Comparison of ENCODE assay signal across 25 mouse cellular contexts in the genomic region with DNA sequence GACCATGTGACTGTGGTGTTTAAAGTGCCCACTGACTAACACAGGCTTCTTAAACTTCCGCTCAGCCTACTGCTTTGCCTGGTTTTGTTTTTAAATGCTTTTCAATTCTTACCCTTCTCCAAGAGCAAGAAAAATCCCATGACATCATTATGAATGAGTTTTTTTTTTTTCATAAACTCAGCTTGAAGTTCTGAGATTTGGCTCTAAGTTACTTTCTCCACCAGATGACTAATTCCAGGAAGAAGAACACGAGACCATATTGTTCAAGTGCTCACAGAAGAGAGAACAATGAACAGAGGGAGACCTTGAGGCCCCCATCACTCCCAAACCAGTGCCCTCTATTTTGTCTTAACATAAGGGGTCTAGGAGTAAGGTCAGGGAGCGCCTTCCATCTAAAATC. TPM values are rescaled to one million over a fixed set of nuclear protein-coding genes. Genes with fewer than 3 reads are reported as not detected.
DNase-seq lines count a peak whose midpoint lies in the region; ATAC-seq and TF ChIP-seq lines count a peak whose summit lies in the region.
"Had no signal": no experiment of that assay in that cellular context is flagged by ENCODE, and none has a peak within 500 bp of the region (broad histone marks: within the 10 kb centered on the region; RNA-seq: fewer than 3 reads in every experiment).

No protein-coding gene starts in this region.

- peaks cover 4 to 9% of the 10 kb centered on the region in 2 experiments; a peak in 2 of 4 replicates for H3K4me1 ChIP-seq in CH12.LX (ENCODE audit: control insufficient read depth in 1 of 2, insufficient read depth in 2 of 2)
- peaks cover 13% of the 10 kb centered on the region for H3K4me1 ChIP-seq in bone marrow macrophage, adult 2 months (ENCODE audit: control insufficient read depth, insufficient read depth, low read length)
- H3K4me1 ChIP-seq: embryonic facial prominence, embryonic 10.5 days; embryonic facial prominence, embryonic 12.5 days; forebrain, embryonic 12.5 days had no signal

- H3K4me3 ChIP-seq in CH12.LX (replicated peaks in 1 of 3; ENCODE audit: low read depth in 2 of 3, low read length in 2 of 3, poor library complexity in 1 of 3) = no peak overlapping the region
- no peak overlapping the region for H3K4me3 ChIP-seq in bone marrow macrophage, adult 2 months (ENCODE audit: insufficient read depth, low read length)
- H3K4me3 ChIP-seq: embryonic facial prominence, embryonic 10.5 days; embryonic facial prominence, embryonic 12.5 days; forebrain, embryonic 10.5 days; forebrain, embryonic 12.5 days had no signal

- dilution Hi-C loops in CH12.LX (cut with MboI; ENCODE audit: extremely low pct_ligation_motif_present, extremely low pct_unique_long_range_greater_than_20kb, low sequenced_read_pairs) = no loop called here

- no peak for TF ChIP-seq CTCF in CH12.LX (conservative IDR thresholded peaks at IDR 0.05 in 1 of 2, IDR thresholded peaks at IDR 0.05 in 1 of 2; ENCODE audit: low read depth in 2 of 2, low read length in 2 of 2)
- TF ChIP-seq CTCF in bone marrow macrophage, adult 2 months (IDR thresholded peaks at IDR 0.05; ENCODE audit: low read depth, low read length) = no peak

- peak; percentile 25 for DNase-seq in 3T3-L1 (ENCODE audit: low read depth, low spot score)
- peak; percentile 15 for DNase-seq in CH12.LX (ENCODE audit: extremely low read depth)
- no peak for DNase-seq in cerebellum, adult 9-11 months
- no peak for DNase-seq in layer of hippocampus, postnatal 25 days (ENCODE audit: extremely low spot score in 1 of 2, low spot score in 1 of 2)
- DNase-seq: adrenal gland, adult 8-10 months; adrenal gland, postnatal 14 days; adrenal gland, postnatal 36 days; B cell, adult 2 months; cerebellum, adult 11 months; cerebellum, adult 18-20 months; cerebellum, adult 8-10 months; cerebellum, postnatal 10 days; cerebellum, postnatal 25 days had no signal

- no peak overlapping the region for H3K27ac ChIP-seq in CH12.LX (ENCODE audit: insufficient read depth, low read depth)
- peak overlapping the region; percentile 49 for H3K27ac ChIP-seq in bone marrow macrophage, adult 2 months (ENCODE audit: insufficient read depth, low read depth, low read length)
- H3K27ac ChIP-seq: embryonic facial prominence, embryonic 10.5 days; embryonic facial prominence, embryonic 12.5 days; forebrain, embryonic 10.5 days; forebrain, embryonic 12.5 days had no signal

- H3K79me2 ChIP-seq in CH12.LX (replicated peaks; ENCODE audit: control insufficient read depth, extremely low read depth, insufficient read depth, poor library complexity, severe bottlenecking) = no peaks in the 10 kb centered on the region

- H3K36me3 ChIP-seq in CH12.LX (replicated peaks in 1 of 2; ENCODE audit: control insufficient read depth in 1 of 2, insufficient read depth in 1 of 2, low read length in 1 of 2) = peaks cover 17 to 63% of the 10 kb centered on the region in 2 experiments
- H3K36me3 ChIP-seq: embryonic facial prominence, embryonic 10.5 days; embryonic facial prominence, embryonic 12.5 days; forebrain, embryonic 10.5 days had no signal

- H3K9me3 ChIP-seq in CH12.LX (replicated peaks; ENCODE audit: low read length) = no peaks in the 10 kb centered on the region
- H3K9me3 ChIP-seq: embryonic facial prominence, embryonic 10.5 days; embryonic facial prominence, embryonic 12.5 days; forebrain, embryonic 12.5 days had no signal

- no peak for TF ChIP-seq RAD21 in CH12.LX (IDR thresholded peaks at IDR 0.05; ENCODE audit: low read depth, low read length)

- H3K9ac ChIP-seq in CH12.LX (ENCODE audit: insufficient read depth, low read depth) = no peak overlapping the region
- H3K9ac ChIP-seq: embryonic facial prominence, embryonic 12.5 days; forebrain, embryonic 12.5 days had no signal

- no peaks in the 10 kb centered on the region for H3K27me3 ChIP-seq in CH12.LX (replicated peaks)
- H3K27me3 ChIP-seq: embryonic facial prominence, embryonic 12.5 days; Patski had no signal

- in situ Hi-C loops in CH12.LX (cut with MboI; ENCODE audit: low pct_ligation_motif_present, low pct_unique_long_range_greater_than_20kb, low sequenced_read_pairs) = no loop called here

- TF ChIP-seq POLR2A in CH12.LX (IDR thresholded peaks at IDR 0.05; ENCODE audit: low read depth, low read length) = no peak
- no peak for TF ChIP-seq POLR2A in bone marrow macrophage, adult 2 months (IDR thresholded peaks at IDR 0.05; ENCODE audit: borderline replicate concordance, low read depth, low read length)

- ATAC-seq in megakaryocyte-erythroid progenitor cell, adult 5-6 weeks (replicated peaks; ENCODE audit: low FRiP score, low TSS enrichment, poor library complexity, severe bottlenecking) = no peak
- ATAC-seq: activated CD4-positive, CD25-positive, alpha-beta regulatory T cell, adult 4 months; CD4-positive, CD25-positive, alpha-beta regulatory T cell, adult 4 months; forebrain, embryonic 14.5 days; forebrain, embryonic 16.5 days; Patski had no signal

- no peak overlapping the region for H3K4me2 ChIP-seq in CH12.LX (ENCODE audit: insufficient read depth, low read depth, poor library complexity, severe bottlenecking)
- H3K4me2 ChIP-seq: embryonic facial prominence, embryonic 12.5 days; forebrain, embryonic 12.5 days had no signal

- no peak for TF ChIP-seq EP300 in CH12.LX (IDR thresholded peaks at IDR 0.05; ENCODE audit: low read length)

TF ChIP-seq in CH12.LX, 34 proteins besides CTCF, POLR2A, EP300 and RAD21:
- TF ChIP-seq BHLHE40 (IDR thresholded peaks at IDR 0.05; ENCODE audit: low read depth, low read length) (peak; percentile 84), E2F4 (IDR thresholded peaks at IDR 0.05; ENCODE audit: insufficient replicate concordance, low read depth, low read length) (no peak), GABPA (IDR thresholded peaks at IDR 0.05; ENCODE audit: insufficient replicate concordance, low read depth, low read length) (no peak), ZNF384 (IDR thresholded peaks at IDR 0.05; ENCODE audit: low read depth, low read length) (peak; percentile 83), JUN (IDR thresholded peaks at IDR 0.05; ENCODE audit: insufficient read depth, low read depth, low read length) (0 out of 2 replicates have a peak, but pooled peaks have one; percentile 9), IRF4 (IDR thresholded peaks at IDR 0.05; ENCODE audit: low read depth, low read length) (peak; percentile 39; the same call in 1 of the 2 replicates), ZC3H11A (IDR thresholded peaks at IDR 0.05; ENCODE audit: low read depth, low read length) (no peak), MAFK (IDR thresholded peaks at IDR 0.05; ENCODE audit: insufficient replicate concordance, low read length) (no peak), MAX (IDR thresholded peaks at IDR 0.05; ENCODE audit: low read length) (no peak), MXI1 (IDR thresholded peaks at IDR 0.05; ENCODE audit: low read depth, low read length) (no peak), NELFE (IDR thresholded peaks at IDR 0.05; ENCODE audit: low read depth, low read length) (no peak), JUND (conservative IDR thresholded peaks at IDR 0.05; ENCODE audit: low read depth, low read length) (0 out of 2 replicates have a peak, but pooled peaks have one; percentile 16), ETS1 (conservative IDR thresholded peaks at IDR 0.05; ENCODE audit: low read depth, low read length) (peak; percentile 23; the same call in 1 of the 2 replicates), TBP (conservative IDR thresholded peaks at IDR 0.05; ENCODE audit: low read depth, low read length) (no peak)

RNA-seq across cellular contexts. Expression of gene Shtn1, which starts 39.1 kb away (rescaled TPM):
- 6.4 and 9.1 TPM in 2 replicates for total RNA-seq in CH12.LX (2012; rRNA removed)
- total RNA-seq in CH12.LX (2014; rRNA removed) = 12.1 and 14.2 TPM in 2 replicates
- polyA plus RNA-seq in CH12.LX (2012; ENCODE audit: insufficient read length, low read depth) = 20.9 and 21.7 TPM in 2 replicates
- polyA plus RNA-seq in bone marrow macrophage, adult 2 months (2012; ENCODE audit: insufficient read depth, insufficient read length, missing spikeins) = 79.0 and 83.6 TPM in 2 replicates
- 10 to 100 TPM; 18.7 to 25.4 TPM for total RNA-seq in layer of hippocampus, postnatal 25 days (2021)
- total RNA-seq in megakaryocyte-erythroid progenitor cell, adult 5-6 weeks (2014; fragmentation: Nextera tagmentation) = 1.8 TPM in 1 of 2 replicates, not detected in the other
- total RNA-seq in megakaryocyte-erythroid progenitor cell, adult 5-6 weeks (2017) = 0.23 and 0.42 TPM in 2 replicates
- total RNA-seq: MEL had no signal

Comparison
In these comparisons a context has a peak if more than half of its experiments do, and no peak if none do; other contexts are left out.
1. DNase-seq: peak in 3T3-L1 (single experiment) and CH12.LX (single experiment); none in cerebellum, adult 9-11 months (single experiment) and layer of hippocampus, postnatal 25 days (0 of 2).